Mouse (Mus musculus) bone marrow, adult 2 months (tissue): ENCODE measurements around the gene Inf2.

ENCODE experiments used
- CTCF ChIP-seq: fragments of 200-500 bp; IDR thresholded peaks from 2 replicates; pipeline ENCODE4 v1.5.1; 2011; ENCODE audit warnings: low read length, control low read depth; ENCODE audit not compliant: control insufficient read depth, insufficient read depth
- POLR2A ChIP-seq: fragments of 200-500 bp; IDR thresholded peaks from 2 replicates; pipeline ENCODE4 v1.6.1; 2011; ENCODE audit warnings: low read depth, mild to moderate bottlenecking, control low read depth, low read length, borderline replicate concordance; ENCODE audit not compliant: control insufficient read depth

GRCm38 (mm10) chr12:112643126-112643525 lies 54.5 kb downstream of the Inf2 start:
- no peak for TF ChIP-seq CTCF
- no peak for TF ChIP-seq POLR2A
